Mouse (Mus musculus): ENCODE results near the gene Sorcs2. TPM values are rescaled to one million over a fixed set of nuclear protein-coding genes. Genes with fewer than 3 reads are reported as not detected.
A peak's percentile ranks its signal among the peaks of the same experiment; 100 is the strongest.

Sorcs2 gene
- total RNA-seq, 2 experiments from 2014 or later: 49.2 to 54.8 TPM

GRCm38 (mm10) chr5:36186294-36187053 is 211.5 kb downstream of the Sorcs2 start:
- H3K4me3 ChIP-seq: no peak overlapping the region
- H3K27ac ChIP-seq: no peak overlapping the region
- peak; percentile 71 for TF ChIP-seq CTCF (conservative IDR thresholded peaks at IDR 0.05)
- DNase-seq (ENCODE audit: low spot score in 2 of 2): no peak

GRCm38 (mm10) chr5:36182326-36182725 is 215.6 kb downstream of the Sorcs2 start:
- no peak overlapping the region for H3K4me3 ChIP-seq
- no peak for TF ChIP-seq CTCF (conservative IDR thresholded peaks at IDR 0.05)
- H3K27ac ChIP-seq: no peak overlapping the region
- no peak for DNase-seq (ENCODE audit: low spot score in 2 of 2)

- no peak overlapping the region for H3K4me3 ChIP-seq
- no peak for TF ChIP-seq CTCF (conservative IDR thresholded peaks at IDR 0.05)
- DNase-seq (ENCODE audit: low spot score in 2 of 2): no peak
- H3K27ac ChIP-seq: no peak overlapping the region
Measured at GRCm38 (mm10) chr5:36179708-36180107, 218.2 kb downstream of the Sorcs2 start.

- Histone ChIP-seq H3K4me3 (no peak overlapping the region), H3K27ac (no peak overlapping the region)
- no peak for TF ChIP-seq CTCF (conservative IDR thresholded peaks at IDR 0.05)
Measured at GRCm38 (mm10) chr5:36178785-36179184, 219.2 kb downstream of the Sorcs2 start.

GRCm38 (mm10) chr5:36178215-36178614 is 219.7 kb downstream of the Sorcs2 start:
- TF ChIP-seq CTCF (conservative IDR thresholded peaks at IDR 0.05): no peak
- Histone ChIP-seq H3K4me3 (no peak overlapping the region), H3K27ac (no peak overlapping the region)
- DNase-seq (ENCODE audit: low spot score in 2 of 2): no peak

More at GRCm38 (mm10) chr5:36178785-36179184, 219.2 kb downstream of the Sorcs2 start:
- DNase-seq (ENCODE audit: low spot score in 2 of 2): no peak

- no peak for TF ChIP-seq CTCF (conservative IDR thresholded peaks at IDR 0.05)
- no peak overlapping the region for H3K27ac ChIP-seq
- H3K4me3 ChIP-seq: no peak overlapping the region
- no peak for DNase-seq (ENCODE audit: low spot score in 2 of 2)
Measured at GRCm38 (mm10) chr5:36176873-36177272, 221.1 kb downstream of the Sorcs2 start.

- TF ChIP-seq CTCF (conservative IDR thresholded peaks at IDR 0.05): no peak
- H3K4me3 ChIP-seq: no peak overlapping the region
- no peak for DNase-seq (ENCODE audit: low spot score in 2 of 2)
- no peak overlapping the region for H3K27ac ChIP-seq
Measured at GRCm38 (mm10) chr5:36176409-36176808, 221.5 kb downstream of the Sorcs2 start.

GRCm38 (mm10) chr5:36174569-36175115 is 223.3 kb downstream of the Sorcs2 start:
- no peak for TF ChIP-seq CTCF (conservative IDR thresholded peaks at IDR 0.05)
- Histone ChIP-seq H3K27ac (no peak overlapping the region), H3K4me3 (no peak overlapping the region)
- DNase-seq (ENCODE audit: low spot score in 2 of 2): no peak

- TF ChIP-seq CTCF (conservative IDR thresholded peaks at IDR 0.05): 0 out of 2 replicates have a peak, but pooled peaks have one; percentile 12
- Histone ChIP-seq H3K4me3 (no peak overlapping the region), H3K27ac (peak overlapping the region; percentile 68)
- DNase-seq (ENCODE audit: low spot score in 2 of 2): peak; percentile 23 to 30
Measured at GRCm38 (mm10) chr5:36168963-36169650, 228.8 kb downstream of the Sorcs2 start.

GRCm38 (mm10) chr5:36166346-36167013 is 231.5 kb downstream of the Sorcs2 start:
- H3K27ac ChIP-seq: no peak overlapping the region
- no peak for TF ChIP-seq CTCF (conservative IDR thresholded peaks at IDR 0.05)
- no peak for DNase-seq (ENCODE audit: low spot score in 2 of 2)
- no peak overlapping the region for H3K4me3 ChIP-seq

GRCm38 (mm10) chr5:36165424-36166302 is 232.3 kb downstream of the Sorcs2 start:
- TF ChIP-seq CTCF (conservative IDR thresholded peaks at IDR 0.05): 0 out of 2 replicates have a peak, but pooled peaks have one; percentile 6
- no peak overlapping the region for H3K27ac ChIP-seq
- no peak overlapping the region for H3K4me3 ChIP-seq
- DNase-seq (ENCODE audit: low spot score in 2 of 2): no peak
